Mouse (Mus musculus): ENCODE measurements at regions not wholly inside any gene's neighbourhood (a gene's known extent, or its start where the extent isn't known, plus 50 kb on each side); places are given as distances from the start of the nearest gene placed in this dataset.

- TF ChIP-seq MAZ (IDR thresholded peaks at IDR 0.05; ENCODE audit: low read depth, low read length): no peak
- no peak for TF ChIP-seq POLR2A (IDR thresholded peaks at IDR 0.05; ENCODE audit: low read depth, low read length)
- TF ChIP-seq CTCF (conservative IDR thresholded peaks at IDR 0.05 in 1 of 2, IDR thresholded peaks at IDR 0.05 in 1 of 2; ENCODE audit: low read depth in 2 of 2, low read length in 2 of 2): no peak
- no peak for TF ChIP-seq MXI1 (IDR thresholded peaks at IDR 0.05; ENCODE audit: low read depth, low read length)
- TF ChIP-seq MAFK (IDR thresholded peaks at IDR 0.05; ENCODE audit: insufficient replicate concordance, low read length): no peak
- no peak for TF ChIP-seq ZNF384 (IDR thresholded peaks at IDR 0.05; ENCODE audit: low read depth, low read length)
- TF ChIP-seq POLR2AphosphoS2 (IDR thresholded peaks at IDR 0.05; ENCODE audit: low read depth, low read length): no peak
- TF ChIP-seq SIN3A (IDR thresholded peaks at IDR 0.05; ENCODE audit: low read length): no peak
- TF ChIP-seq UBTF (IDR thresholded peaks at IDR 0.05; ENCODE audit: low read depth, low read length): no peak
- TF ChIP-seq MEF2A (IDR thresholded peaks at IDR 0.05; ENCODE audit: borderline replicate concordance, low read depth, low read length): no peak
- TF ChIP-seq EP300 (IDR thresholded peaks at IDR 0.05; ENCODE audit: low read length): no peak
- no peak for TF ChIP-seq NELFE (IDR thresholded peaks at IDR 0.05; ENCODE audit: low read depth, low read length)
- no peak for TF ChIP-seq ELF1 (IDR thresholded peaks at IDR 0.05; ENCODE audit: low read depth, low read length)
Measured at GRCm38 (mm10) chr12:99637986-99638385, 74.6 kb upstream of the Foxn3 start.
